Mouse (Mus musculus) ES-Bruce4 (cell line): ENCODE results near the gene Dclre1a. TPM values are rescaled to one million over a fixed set of nuclear protein-coding genes. Genes with fewer than 3 reads are reported as not detected.

ENCODE experiments used
- H3K27ac ChIP-seq: 2 replicates; pipeline ENCODE4 v1.5.1; 2012; ENCODE audit warnings: low read length, inconsistent platforms; ENCODE audit not compliant: insufficient read depth
- H3K27me3 ChIP-seq: 2 replicates; pipeline ENCODE4 v1.6.1; 2012; ENCODE audit warnings: mild to moderate bottlenecking, low read length, inconsistent platforms; ENCODE audit not compliant: control insufficient read depth, poor library complexity, insufficient read depth, severe bottlenecking
- H3K36me3 ChIP-seq: 2 replicates; pipeline ENCODE4 v1.6.1; 2012; ENCODE audit warnings: inconsistent platforms, mild to moderate bottlenecking, low read length, moderate library complexity; ENCODE audit not compliant: control insufficient read depth, poor library complexity, insufficient read depth, severe bottlenecking
- H3K4me1 ChIP-seq: one replicate; pipeline ENCODE4 v1.8.1; 2011; ENCODE audit warnings: low read length; ENCODE audit not compliant: control insufficient read depth, insufficient read depth
- H3K4me3 ChIP-seq: 2 replicates; pipeline ENCODE4 v1.5.1; 2011; ENCODE audit warnings: low read depth, mild to moderate bottlenecking, low read length
- H3K9ac ChIP-seq: 2 replicates; pipeline ENCODE4 v1.6.1; 2012; ENCODE audit warnings: low read depth, mild to moderate bottlenecking, inconsistent platforms; ENCODE audit not compliant: poor library complexity, severe bottlenecking
- H3K9me3 ChIP-seq: replicated peaks from 2 replicates; pipeline ENCODE4 v1.6.1; 2012; ENCODE audit warnings: mild to moderate bottlenecking, low read length, inconsistent platforms; ENCODE audit not compliant: control insufficient read depth, poor library complexity, insufficient read depth, severe bottlenecking
- CTCF ChIP-seq: IDR thresholded peaks from one replicate; pipeline ENCODE4 v1.8.1; 2011; ENCODE audit warnings: low read depth, low read length
- EP300 ChIP-seq: IDR thresholded peaks from 2 replicates; pipeline ENCODE4 v1.6.1; 2011; ENCODE audit warnings: low read depth, low read length; ENCODE audit not compliant: insufficient read depth
- POLR2A ChIP-seq: IDR thresholded peaks from one replicate; pipeline ENCODE4 v1.8.1; 2011; ENCODE audit warnings: low read length; ENCODE audit not compliant: insufficient read depth
- polyA plus RNA-seq: library from polyadenylated mRNA; stranded (reverse); fragments of >200 nt; gene quantifications from 2 replicates; pipeline ENCODE4 v1.2.4, GENCODE M21; 2011; ENCODE audit warnings: low read depth; ENCODE audit not compliant: missing spikeins, insufficient read depth, insufficient read length

Dclre1a gene
- polyA plus RNA-seq, 1 experiment, result 14.0 TPM

DNA sequence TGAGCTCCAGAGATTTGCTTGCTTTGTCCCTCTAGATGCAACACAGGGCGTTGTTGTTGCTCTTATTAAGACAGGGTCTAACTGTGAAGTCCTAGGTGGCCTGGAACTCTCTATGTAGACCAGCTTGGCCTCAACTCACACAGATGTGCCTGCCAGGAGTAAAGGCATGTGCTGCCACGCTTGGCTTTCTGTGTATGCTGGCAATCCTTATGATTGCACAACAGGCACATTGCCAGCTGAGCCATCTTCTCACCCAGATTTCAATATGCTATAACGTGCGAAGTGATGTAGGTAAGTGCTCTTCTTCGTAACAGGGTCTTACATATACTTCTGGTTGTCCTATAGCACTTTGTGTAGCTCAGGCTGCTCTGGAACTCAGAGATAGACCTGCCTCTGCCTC lies 23.9 kb upstream of the Dclre1a start:
- TF ChIP-seq CTCF (no peak), POLR2A (no peak), EP300 (no peak)
- no peak overlapping the region for H3K4me3 ChIP-seq
- H3K36me3 ChIP-seq, result 0 out of 2 replicates have a peak, but pooled peaks cover 2% of the 10 kb centered on the region
- H3K27ac ChIP-seq, result no peak overlapping the region
- no peak overlapping the region for H3K9ac ChIP-seq
- H3K27me3 ChIP-seq, result no peaks in the 10 kb centered on the region
- no peaks in the 10 kb centered on the region for H3K4me1 ChIP-seq
- no peaks in the 10 kb centered on the region for H3K9me3 ChIP-seq

DNA sequence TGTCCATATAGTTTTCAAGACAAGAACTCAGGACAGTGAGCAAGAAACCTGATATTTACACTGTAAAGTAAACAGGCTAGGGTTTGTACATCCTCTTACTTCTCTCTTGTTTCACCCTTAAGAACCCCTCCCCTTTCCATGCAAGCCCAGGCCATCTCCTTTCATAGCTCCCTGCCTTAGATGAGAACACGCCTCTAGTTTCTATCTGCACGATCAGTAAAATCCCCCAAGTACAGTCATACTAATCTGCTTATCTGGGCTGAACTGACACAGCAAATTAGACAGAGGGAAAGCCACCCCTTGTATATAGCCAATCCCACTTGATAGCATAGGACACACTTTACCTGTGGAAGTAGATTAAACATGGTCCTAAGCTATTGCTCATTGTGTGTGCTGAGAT lies 23.2 kb upstream of the Dclre1a start:
- no peaks in the 10 kb centered on the region for H3K9me3 ChIP-seq
- H3K4me3 ChIP-seq, result no peak overlapping the region
- H3K27ac ChIP-seq, result no peak overlapping the region
- H3K27me3 ChIP-seq, result no peaks in the 10 kb centered on the region
- 0 out of 2 replicates have a peak, but pooled peaks cover 2% of the 10 kb centered on the region for H3K36me3 ChIP-seq
- no peak for TF ChIP-seq EP300
- TF ChIP-seq POLR2A, result no peak
- H3K9ac ChIP-seq, result no peak overlapping the region
- no peaks in the 10 kb centered on the region for H3K4me1 ChIP-seq

DNA sequence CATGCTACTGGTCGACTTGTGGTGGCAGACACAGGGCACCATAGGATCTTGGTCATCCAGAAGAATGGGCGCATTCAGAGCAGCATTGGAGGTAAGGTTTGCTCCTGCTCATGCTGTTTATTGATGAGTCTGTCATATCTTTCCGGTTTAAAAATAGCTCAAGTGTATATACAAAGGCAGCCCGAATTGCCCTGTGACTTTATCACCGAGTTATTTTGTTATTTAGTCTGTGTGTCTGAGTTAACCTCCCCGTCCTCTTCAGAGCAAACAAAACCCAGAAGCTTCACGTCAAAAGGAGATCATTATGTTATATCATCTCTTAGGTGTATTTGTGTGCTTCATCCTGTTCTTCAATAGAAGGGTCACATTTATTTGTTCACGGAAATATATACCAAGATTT lies 22.8 kb upstream of the Dclre1a start:
- no peaks in the 10 kb centered on the region for H3K27me3 ChIP-seq
- no peak overlapping the region for H3K27ac ChIP-seq
- no peaks in the 10 kb centered on the region for H3K4me1 ChIP-seq
- H3K36me3 ChIP-seq, result 0 out of 2 replicates have a peak, but pooled peaks cover 2% of the 10 kb centered on the region
- H3K9ac ChIP-seq, result no peak overlapping the region
- H3K4me3 ChIP-seq, result no peak overlapping the region
- no peaks in the 10 kb centered on the region for H3K9me3 ChIP-seq
- no peak for TF ChIP-seq POLR2A
- no peak for TF ChIP-seq EP300
- no peak for TF ChIP-seq CTCF

DNA sequence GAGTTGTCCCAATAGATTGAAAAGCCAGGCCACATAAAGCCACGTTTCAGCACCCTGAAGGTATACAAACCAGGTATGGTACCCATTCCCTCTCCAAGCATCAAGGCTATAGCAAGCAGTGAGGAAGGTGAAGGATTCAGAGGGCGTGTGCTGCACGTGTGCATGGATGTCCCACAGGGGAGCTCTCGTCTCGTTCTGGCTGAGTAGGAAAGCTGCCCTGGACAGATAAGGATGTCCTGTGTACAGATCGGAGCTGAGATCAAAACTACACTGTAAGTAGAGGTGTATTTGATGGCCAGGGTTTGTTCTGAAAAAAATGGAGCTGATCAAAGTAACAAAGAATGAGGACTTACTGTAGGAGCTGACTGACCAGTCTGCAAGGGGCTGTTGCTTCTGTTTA lies 18.9 kb upstream of the Dclre1a start:
- no peak overlapping the region for H3K4me3 ChIP-seq
- no peak overlapping the region for H3K27ac ChIP-seq
- H3K9me3 ChIP-seq, result no peaks in the 10 kb centered on the region
- TF ChIP-seq EP300 (no peak), CTCF (no peak), POLR2A (no peak)
- H3K27me3 ChIP-seq, result no peaks in the 10 kb centered on the region
- H3K9ac ChIP-seq, result no peak overlapping the region
- H3K4me1 ChIP-seq, result no peaks in the 10 kb centered on the region
- H3K36me3 ChIP-seq, result 0 out of 2 replicates have a peak, but pooled peaks cover 2% of the 10 kb centered on the region

DNA sequence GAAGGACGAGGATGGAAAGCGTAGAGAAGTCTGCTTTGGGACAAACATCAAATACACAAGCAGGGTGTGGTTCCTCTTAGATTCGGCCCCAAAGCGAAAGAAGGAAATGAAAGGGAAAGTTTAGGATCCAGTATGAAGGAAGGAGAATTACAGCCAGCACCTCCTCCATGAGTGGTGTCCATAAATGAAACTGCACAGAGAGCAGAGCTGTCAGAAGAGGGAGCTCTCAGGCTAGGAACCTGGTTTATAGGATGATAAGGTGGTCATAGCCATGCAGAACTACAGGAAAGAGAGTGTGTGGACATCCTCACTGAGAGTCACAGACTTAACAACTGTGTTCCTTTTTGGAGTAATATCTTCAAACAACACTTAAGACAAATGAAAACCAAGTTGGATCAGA lies 18.0 kb upstream of the Dclre1a start:
- Histone ChIP-seq H3K4me1 (no peaks in the 10 kb centered on the region), H3K4me3 (no peak overlapping the region), H3K9ac (no peak overlapping the region), H3K9me3 (no peaks in the 10 kb centered on the region), H3K27ac (no peak overlapping the region), H3K36me3 (no peaks in the 10 kb centered on the region), H3K27me3 (no peaks in the 10 kb centered on the region)
- TF ChIP-seq EP300 (no peak), POLR2A (no peak), CTCF (no peak)

DNA sequence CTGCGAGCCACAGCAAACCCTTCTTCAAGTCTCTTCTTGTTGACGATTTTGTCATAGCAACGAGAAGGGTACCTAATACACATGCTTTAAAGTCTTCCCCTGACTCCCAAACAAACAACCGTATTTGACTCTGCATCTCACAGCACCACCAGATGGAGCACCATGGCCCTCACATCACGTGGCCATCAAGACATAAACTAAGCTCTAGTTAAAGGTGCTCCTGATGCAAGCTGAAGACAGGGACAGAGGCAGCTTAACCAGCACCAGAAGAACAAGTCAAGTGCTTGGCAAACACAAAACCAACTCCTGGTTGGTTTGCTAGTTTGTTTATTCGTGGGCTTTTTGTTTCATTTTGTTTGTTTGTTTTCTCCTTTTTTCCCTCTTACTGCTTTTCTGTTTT lies 17.3 kb upstream of the Dclre1a start:
- Histone ChIP-seq H3K27me3 (no peaks in the 10 kb centered on the region), H3K27ac (no peak overlapping the region), H3K4me3 (no peak overlapping the region), H3K36me3 (no peaks in the 10 kb centered on the region), H3K9me3 (no peaks in the 10 kb centered on the region), H3K9ac (no peak overlapping the region), H3K4me1 (no peaks in the 10 kb centered on the region)
- TF ChIP-seq EP300 (no peak), CTCF (peak; percentile 28), POLR2A (no peak)
